Mouse (Mus musculus) MEL (cell line): ENCODE measurements at regions not wholly inside any gene's neighbourhood (a gene's known extent, or its start where the extent isn't known, plus 50 kb on each side); places are given as distances from the start of the nearest gene placed in this dataset.

Experiments used
- DNase-seq: peaks from one replicate; pipeline ENCODE4 v3.0.0; 2011; ENCODE audit warnings: low read depth, low spot score
- H3K27ac ChIP-seq: 2 replicates; pipeline ENCODE4 v1.5.1; 2012; ENCODE audit warnings: low read depth, mild to moderate bottlenecking, control low read depth, low read length, moderate library complexity; ENCODE audit not compliant: control insufficient read depth
- H3K27me3 ChIP-seq, 2 experiments: fragments of 150-350 bp in 1 of 2; sonication (generic) in 1 of 2; 2 replicates each; pipeline ENCODE4 v1.6.1; 2012; ENCODE audit warnings: low read length in 2 of 2, mild to moderate bottlenecking in 2 of 2, improper control_type of control experiment in 1 of 2, moderate library complexity in 1 of 2; ENCODE audit not compliant: insufficient read depth in 2 of 2, control insufficient read depth in 1 of 2
- H3K36me3 ChIP-seq, 2 experiments: 2 replicates each; pipeline ENCODE4 v1.6.1; 2012 to 2014; ENCODE audit warnings: low read length in 2 of 2, improper control_type of control experiment in 1 of 2, inconsistent platforms in 1 of 2, mild to moderate bottlenecking in 1 of 2; ENCODE audit not compliant: insufficient read depth in 2 of 2, control insufficient read depth in 1 of 2
- H3K4me1 ChIP-seq, 2 experiments: fragments of 150-350 bp in 1 of 2; sonication (generic) in 1 of 2; 2 replicates each; pipeline ENCODE4 v1.6.1; 2012; ENCODE audit warnings: low read length in 2 of 2, improper control_type of control experiment in 1 of 2, mild to moderate bottlenecking in 1 of 2; ENCODE audit not compliant: insufficient read depth in 2 of 2, control insufficient read depth in 1 of 2
- H3K4me3 ChIP-seq, 2 experiments: fragments of 150-350 bp in 1 of 2; sonication (generic) in 1 of 2; 2 replicates each; pipeline ENCODE4 v1.5.1; 2012; ENCODE audit warnings: low read depth in 2 of 2, low read length in 2 of 2, mild to moderate bottlenecking in 2 of 2, moderate library complexity in 2 of 2, control low read depth in 1 of 2, improper control_type of control experiment in 1 of 2; ENCODE audit not compliant: control insufficient read depth in 1 of 2, insufficient read depth in 1 of 2
- H3K79me2 ChIP-seq: 2 replicates; pipeline ENCODE4 v1.6.1; 2012; ENCODE audit warnings: mild to moderate bottlenecking, low read length, moderate library complexity; ENCODE audit not compliant: control insufficient read depth, poor library complexity, insufficient read depth
- H3K9ac ChIP-seq: 2 replicates; pipeline ENCODE4 v1.6.1; 2012; ENCODE audit warnings: low read depth, mild to moderate bottlenecking, control low read depth, low read length, moderate library complexity; ENCODE audit not compliant: control insufficient read depth, poor library complexity, severe bottlenecking
- H3K9me3 ChIP-seq: fragments of 150-350 bp; sonication (generic); replicated peaks from 2 replicates; pipeline ENCODE4 v1.6.1; 2012; ENCODE audit warnings: mild to moderate bottlenecking, low read length, improper control_type of control experiment, moderate library complexity; ENCODE audit not compliant: insufficient read depth
- BHLHE40 ChIP-seq: IDR thresholded peaks from 2 replicates; pipeline ENCODE4 v1.6.1; 2012; ENCODE audit warnings: low read depth, mild to moderate bottlenecking, inconsistent platforms, low read length, improper control_type of control experiment, borderline replicate concordance
- CHD1 ChIP-seq: IDR thresholded peaks from 2 replicates; pipeline ENCODE4 v1.6.1; 2012; ENCODE audit warnings: low read depth, mild to moderate bottlenecking, inconsistent platforms, low read length, improper control_type of control experiment
- CTCF ChIP-seq, 3 experiments: IDR thresholded peaks in 2 of 3; conservative IDR thresholded peaks in 1 of 3; 2 replicates each; pipeline ENCODE4 v1.5.1; 2011 to 2012; ENCODE audit warnings: low read length in 3 of 3, low read depth in 2 of 3, mild to moderate bottlenecking in 2 of 3, improper control_type of control experiment in 1 of 3, inconsistent platforms in 1 of 3, mixed read lengths in 1 of 3, moderate library complexity in 1 of 3; ENCODE audit not compliant: control insufficient read depth in 1 of 3, insufficient read depth in 1 of 3, poor library complexity in 1 of 3, severe bottlenecking in 1 of 3
- E2F4 ChIP-seq: IDR thresholded peaks from 2 replicates; pipeline ENCODE4 v1.6.1; 2011; ENCODE audit warnings: low read depth, low read length, improper control_type of control experiment, borderline replicate concordance
- EP300 ChIP-seq, 2 experiments: IDR thresholded peaks; 2 replicates each; pipeline ENCODE4 v1.6.1; 2011; ENCODE audit warnings: improper control_type of control experiment in 2 of 2, low read length in 2 of 2, low read depth in 1 of 2, mild to moderate bottlenecking in 1 of 2
- ETS1 ChIP-seq: IDR thresholded peaks from 2 replicates; pipeline ENCODE4 v1.6.1; 2012; ENCODE audit warnings: low read depth, mild to moderate bottlenecking, inconsistent platforms, low read length, improper control_type of control experiment, moderate library complexity
- GABPA ChIP-seq: IDR thresholded peaks from 2 replicates; pipeline ENCODE4 v1.6.1; 2012; ENCODE audit warnings: low read depth, mild to moderate bottlenecking, inconsistent platforms, low read length, improper control_type of control experiment, moderate library complexity
- GATA1 ChIP-seq: IDR thresholded peaks from 2 replicates; pipeline ENCODE4 v1.6.1; 2011; ENCODE audit warnings: low read depth, low read length, improper control_type of control experiment
- JUND ChIP-seq: IDR thresholded peaks from 2 replicates; pipeline ENCODE4 v1.6.1; 2011; ENCODE audit warnings: low read depth, mild to moderate bottlenecking, improper control_type of control experiment, low read length
- MAFK ChIP-seq: IDR thresholded peaks from 2 replicates; pipeline ENCODE4 v1.6.1; 2011; ENCODE audit warnings: low read depth, mild to moderate bottlenecking, low read length, improper control_type of control experiment, borderline replicate concordance
- MAZ ChIP-seq: IDR thresholded peaks from 2 replicates; pipeline ENCODE4 v1.6.1; 2012; ENCODE audit warnings: low read depth, mild to moderate bottlenecking, inconsistent platforms, low read length, improper control_type of control experiment
- MXI1 ChIP-seq: IDR thresholded peaks from 2 replicates; pipeline ENCODE4 v1.6.1; 2011; ENCODE audit warnings: mild to moderate bottlenecking, low read depth, low read length, improper control_type of control experiment
- NELFE ChIP-seq: IDR thresholded peaks from 2 replicates; pipeline ENCODE4 v1.6.1; 2011; ENCODE audit warnings: low read depth, low read length, improper control_type of control experiment
- RAD21 ChIP-seq: IDR thresholded peaks from 2 replicates; pipeline ENCODE4 v1.6.1; 2011; ENCODE audit warnings: mild to moderate bottlenecking, low read depth, low read length, improper control_type of control experiment
- TBP ChIP-seq: IDR thresholded peaks from 2 replicates; pipeline ENCODE4 v1.8.0; 2011; ENCODE audit warnings: low read depth, low read length, improper control_type of control experiment
- USF1 ChIP-seq: IDR thresholded peaks from 2 replicates; pipeline ENCODE4 v1.6.1; 2014; ENCODE audit warnings: low read depth, mild to moderate bottlenecking, inconsistent platforms, low read length, improper control_type of control experiment, moderate library complexity
- ZNF384 ChIP-seq: IDR thresholded peaks from 2 replicates; pipeline ENCODE4 v1.6.1; 2012; ENCODE audit warnings: low read depth, mild to moderate bottlenecking, inconsistent platforms, low read length, improper control_type of control experiment

DNA sequence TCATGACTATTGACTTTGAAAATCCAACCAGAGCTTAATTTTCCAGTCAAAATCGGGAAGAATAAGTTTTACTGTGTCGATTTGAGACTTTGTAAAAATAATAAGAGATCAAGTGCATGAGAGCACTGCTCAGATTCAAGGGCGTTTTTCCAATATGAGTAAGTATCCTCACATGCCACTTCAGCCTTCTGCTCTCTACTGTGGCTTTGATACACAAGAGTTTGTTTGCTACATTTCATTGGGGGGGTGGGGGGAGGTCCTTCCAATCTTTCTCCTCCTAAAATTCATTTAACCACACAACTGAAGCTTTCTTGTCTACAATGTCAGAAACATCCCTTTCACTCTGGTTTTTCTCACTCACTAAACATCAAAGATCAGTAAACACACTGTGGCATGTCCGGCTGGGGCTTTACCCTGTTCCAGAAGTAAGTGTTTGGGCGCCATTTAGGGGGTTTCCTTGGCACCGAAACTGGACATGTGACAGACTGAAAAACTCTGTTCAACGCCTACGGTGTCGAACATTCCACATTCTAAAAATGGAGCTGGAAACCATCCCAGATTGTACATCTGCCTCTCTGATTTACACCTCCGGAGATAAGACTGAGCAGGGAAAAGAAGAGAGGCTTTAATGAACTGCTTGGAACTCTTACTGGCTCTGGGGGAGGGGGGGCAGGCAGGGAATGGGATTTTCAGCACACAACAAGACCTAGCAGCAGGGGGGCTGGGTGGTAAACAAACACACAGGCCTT is 270.4 kb upstream of the Kcnh7 start:
- Histone ChIP-seq H3K36me3 (no peaks in the 10 kb centered on the region), H3K9ac (no peak overlapping the region), H3K79me2 (no peaks in the 10 kb centered on the region), H3K9me3 (no peaks in the 10 kb centered on the region), H3K4me3 (no peak overlapping the region), H3K27ac (no peak overlapping the region), H3K27me3 (no peaks in the 10 kb centered on the region), H3K4me1 (no peaks in the 10 kb centered on the region)
- no peak for DNase-seq
- TF ChIP-seq TBP, result no peak
- no peak for TF ChIP-seq CHD1
- no peak for TF ChIP-seq MAZ
- no peak for TF ChIP-seq ZNF384
- no peak for TF ChIP-seq CTCF (IDR thresholded peaks at IDR 0.05 in 2 of 3, conservative IDR thresholded peaks at IDR 0.05 in 1 of 3; ENCODE audit: control insufficient read depth in 1 of 3, insufficient read depth in 1 of 3, low read depth in 2 of 3, low read length in 3 of 3, poor library complexity in 1 of 3, severe bottlenecking in 1 of 3)
- TF ChIP-seq GATA1, result no peak
- TF ChIP-seq BHLHE40, result no peak
- TF ChIP-seq EP300 (IDR thresholded peaks at IDR 0.05; ENCODE audit: low read depth in 1 of 2, low read length in 2 of 2), result no peak
- TF ChIP-seq MAFK, result no peak
- no peak for TF ChIP-seq ETS1

GRCm38 (mm10) chr2:63452891-63453290 is 268.8 kb upstream of the Kcnh7 start:
- no peak for DNase-seq
- no peak overlapping the region for H3K4me3 ChIP-seq

GRCm38 (mm10) chr2:63452164-63452563 is 268.1 kb upstream of the Kcnh7 start:
- H3K4me1 ChIP-seq, result no peaks in the 10 kb centered on the region
- no peaks in the 10 kb centered on the region for H3K36me3 ChIP-seq
- DNase-seq, result no peak
- H3K27me3 ChIP-seq, result no peaks in the 10 kb centered on the region
- H3K79me2 ChIP-seq, result no peaks in the 10 kb centered on the region
- no peak overlapping the region for H3K27ac ChIP-seq
- H3K9ac ChIP-seq, result no peak overlapping the region
- no peaks in the 10 kb centered on the region for H3K9me3 ChIP-seq
- no peak overlapping the region for H3K4me3 ChIP-seq
- no peak for TF ChIP-seq BHLHE40
- no peak for TF ChIP-seq GABPA
- TF ChIP-seq NELFE, result no peak

More at GRCm38 (mm10) chr2:63452891-63453290, 268.8 kb upstream of the Kcnh7 start:
- H3K9me3 ChIP-seq, result no peaks in the 10 kb centered on the region
- H3K36me3 ChIP-seq, result no peaks in the 10 kb centered on the region
- no peak overlapping the region for H3K9ac ChIP-seq
- TF ChIP-seq MXI1, result no peak
- TF ChIP-seq RAD21, result no peak
- TF ChIP-seq JUND, result no peak
- TF ChIP-seq E2F4, result no peak
- TF ChIP-seq USF1, result no peak
- no peak overlapping the region for H3K27ac ChIP-seq
- no peaks in the 10 kb centered on the region for H3K27me3 ChIP-seq
- no peaks in the 10 kb centered on the region for H3K79me2 ChIP-seq
- H3K4me1 ChIP-seq, result no peaks in the 10 kb centered on the region
